Mouse (Mus musculus) gastrocnemius, postnatal 36 days (tissue): ENCODE results near the gene Dip2b. TPM values are rescaled to one million over a fixed set of nuclear protein-coding genes. Genes with fewer than 3 reads are reported as not detected.

Source experiments
- DNase-seq, 2 experiments: peaks; one replicate each; pipeline ENCODE4 v3.0.0; 2022
- intact Hi-C: fragments of 180-260 bp; cut with DNase I; formaldehyde crosslinking; loops from one replicate; pipeline ENCODE4 v1.15.1; 2025
- total RNA-seq, 2 experiments: library from RNA; stranded (reverse); gene quantifications; 2 replicates each; pipeline ENCODE4 v1.2.3; 2021

Gene Dip2b
- total RNA-seq, 2 experiments from 2014 or later = 6.2 to 7.3 TPM

- no peak for DNase-seq
- intact Hi-C loops = no loop called here
These were observed 129.3 kb downstream of the Dip2b start for GRCm38 (mm10) chr15:100167791-100168190.

- DNase-seq = peak; percentile 45 to 52
These were observed 129.7 kb downstream of the Dip2b start for GRCm38 (mm10) chr15:100168191-100168606.

GRCm38 (mm10) chr15:100175176-100175575, 136.7 kb downstream of the Dip2b start:
- intact Hi-C loops = no loop called here
- no peak for DNase-seq

More at GRCm38 (mm10) chr15:100168191-100168606, 129.7 kb downstream of the Dip2b start:
- intact Hi-C loops = no loop called here

- intact Hi-C loops = no loop called here
- no peak for DNase-seq
These were observed 138.7 kb downstream of the Dip2b start for GRCm38 (mm10) chr15:100177167-100177566.

GRCm38 (mm10) chr15:100177575-100177974, 139.1 kb downstream of the Dip2b start:
- intact Hi-C loops = no loop called here
- DNase-seq = no peak

- no peak for DNase-seq
- intact Hi-C loops = no loop called here
These were observed 140.0 kb downstream of the Dip2b start for GRCm38 (mm10) chr15:100178487-100178886.

GRCm38 (mm10) chr15:100179685-100180084, 141.2 kb downstream of the Dip2b start:
- intact Hi-C loops = no loop called here
- no peak for DNase-seq

- intact Hi-C loops = no loop called here
- DNase-seq = no peak
These were observed 141.8 kb downstream of the Dip2b start for GRCm38 (mm10) chr15:100180221-100180620.

GRCm38 (mm10) chr15:100181841-100182240, 143.4 kb downstream of the Dip2b start:
- no peak for DNase-seq
- intact Hi-C loops = no loop called here

GRCm38 (mm10) chr15:100182526-100183280, 144.2 kb downstream of the Dip2b start:
- DNase-seq = no peak
- intact Hi-C loops = no loop called here

- intact Hi-C loops = no loop called here
- no peak for DNase-seq
These were observed 145.0 kb downstream of the Dip2b start for GRCm38 (mm10) chr15:100183510-100183909.

- intact Hi-C loops = no loop called here
- DNase-seq = no peak
These were observed 146.5 kb downstream of the Dip2b start for GRCm38 (mm10) chr15:100184821-100185496.

GRCm38 (mm10) chr15:100186234-100186633, 147.8 kb downstream of the Dip2b start:
- intact Hi-C loops = no loop called here
- DNase-seq = no peak

GRCm38 (mm10) chr15:100186882-100187672, 148.6 kb downstream of the Dip2b start:
- intact Hi-C loops = no loop called here
- no peak for DNase-seq

GRCm38 (mm10) chr15:100188542-100188941, 150.1 kb downstream of the Dip2b start:
- DNase-seq = no peak
- intact Hi-C loops = no loop called here

GRCm38 (mm10) chr15:100188962-100189404, 150.5 kb downstream of the Dip2b start:
- intact Hi-C loops = no loop called here
- DNase-seq = no peak

- intact Hi-C loops = no loop called here
- DNase-seq = no peak
These were observed 151.6 kb downstream of the Dip2b start for GRCm38 (mm10) chr15:100190083-100190482.

GRCm38 (mm10) chr15:100198983-100199745, 160.7 kb downstream of the Dip2b start:
- peak; percentile 28 to 39 for DNase-seq
- intact Hi-C loops = no loop called here

GRCm38 (mm10) chr15:100199790-100200189, 161.3 kb downstream of the Dip2b start:
- intact Hi-C loops = no loop called here
- peak in 1 of 2 experiments; percentile 20 for DNase-seq

GRCm38 (mm10) chr15:100201806-100202205, 163.3 kb downstream of the Dip2b start:
- intact Hi-C loops = no loop called here
- DNase-seq = no peak
